Mouse (Mus musculus) cerebral cortex, adult 2 months (tissue): Measurements from ENCODE around the gene Gm3194.

Experiments used
- WGBS: fragments of 180-500 bp; shearing (Covaris S2); methylation state at CpG from one replicate; pipeline ENCODE4 v1.1.7; 2018; 5-methylcytosine and 5-hydroxymethylcytosine counted together

Gm3194 gene

GRCm38 (mm10) chr14:5455367-5455766 lies at the start of gene Gm3194:
TSS of gene Gm3194 (minus strand) at chr14:5455467.
- WGBS, result no CpG with 5 or more reads among the region's 3 CpGs

DNA sequence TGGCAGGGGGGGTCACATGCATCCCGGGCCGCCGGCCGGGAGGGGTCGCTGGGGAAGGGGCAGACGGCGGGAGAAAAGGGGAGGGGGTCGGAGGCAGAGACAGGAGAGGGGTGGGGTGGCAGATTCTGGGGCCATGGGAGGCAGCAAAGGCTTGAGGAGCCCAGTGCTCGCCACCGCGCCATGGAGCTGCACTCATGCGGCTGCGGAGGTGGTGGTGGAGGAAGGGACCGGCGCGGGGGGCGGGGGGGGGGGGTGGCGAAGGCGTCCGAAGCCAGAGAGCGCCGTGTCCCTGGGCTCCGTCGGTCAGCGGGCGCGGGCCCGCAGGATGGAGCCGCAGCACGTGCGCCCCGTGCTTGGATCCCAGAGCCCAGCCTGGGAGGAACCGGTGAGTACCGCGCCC lies 46.1 kb upstream of the Gm3194 start, which contains the start of gene Gm3488:
TSS of gene Gm3488 (plus strand) at position 301 of the 400 bp plus-strand sequence.
- no CpG with 5 or more reads among the region's 35 CpGs for WGBS

DNA sequence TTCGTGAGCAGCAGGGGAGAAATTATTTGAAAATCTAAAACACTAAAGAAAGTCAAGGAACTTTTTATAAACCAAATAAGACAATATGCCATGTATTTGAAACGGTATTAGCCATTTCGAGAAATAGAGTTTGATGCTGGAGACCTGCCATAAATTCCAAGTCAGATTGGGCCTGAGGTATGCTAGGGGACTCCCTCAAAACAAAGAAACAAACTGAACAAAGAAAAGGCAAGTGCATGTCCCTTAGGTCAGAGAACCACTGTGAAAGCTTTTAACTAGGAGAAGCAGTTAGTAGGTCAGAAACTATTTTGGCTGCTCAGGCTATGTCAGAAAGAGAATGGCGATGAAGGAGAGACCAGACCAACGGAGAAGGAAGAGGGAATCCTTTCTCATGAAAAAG lies 28.6 kb upstream of the Gm3194 start, which contains the start of gene Gm3187:
TSS of gene Gm3187 (plus strand) at position 301 of the 400 bp plus-strand sequence.
- WGBS, result 79% methylated on average over 5 of the region's 5 CpGs

DNA sequence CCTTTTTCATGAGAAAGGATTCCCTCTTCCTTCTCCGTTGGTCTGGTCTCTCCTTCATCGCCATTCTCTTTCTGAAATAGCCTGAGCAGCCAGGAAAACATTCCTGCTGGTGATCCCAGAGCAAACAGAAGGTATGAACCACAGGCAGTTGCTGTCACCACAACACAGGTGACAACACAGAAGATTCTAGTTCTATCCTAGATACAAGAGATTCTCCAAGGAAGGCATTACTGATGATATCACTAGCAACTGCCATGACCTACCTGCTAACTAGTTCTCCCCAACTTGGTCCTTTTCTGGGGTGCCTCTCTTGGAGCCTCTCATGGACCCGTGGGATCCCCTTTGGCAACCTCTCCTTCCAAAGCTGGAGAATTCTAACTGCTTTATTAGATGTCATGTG lies 22.5 kb upstream of the Gm3194 start, which contains the start of gene Gm8246:
TSS of gene Gm8246 (minus strand) at position 101 of the 400 bp plus-strand sequence.
- WGBS, result no CpG with 5 or more reads among the region's 3 CpGs

DNA sequence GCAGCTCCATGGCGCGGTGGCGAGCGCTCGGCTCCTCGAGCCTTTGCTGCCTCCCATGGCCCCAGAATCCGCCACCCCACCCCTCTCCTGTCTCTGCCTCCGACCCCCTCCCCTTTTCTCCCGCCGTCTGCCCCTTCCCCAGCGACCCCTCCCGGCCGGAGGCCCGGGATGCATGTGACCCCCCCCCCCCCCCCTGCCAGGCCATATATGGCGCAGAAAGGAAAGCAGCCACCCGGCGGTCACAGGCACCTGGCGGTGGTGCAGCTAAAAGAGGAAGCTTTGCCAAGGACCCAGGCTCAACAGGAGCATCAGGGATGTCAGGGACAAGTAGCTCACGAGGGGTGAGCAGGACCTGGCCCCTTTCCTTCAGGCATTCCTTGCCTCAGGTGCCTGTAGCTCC lies 5.2 kb upstream of the Gm3194 start:
- no CpG with 5 or more reads among the region's 19 CpGs for WGBS

DNA sequence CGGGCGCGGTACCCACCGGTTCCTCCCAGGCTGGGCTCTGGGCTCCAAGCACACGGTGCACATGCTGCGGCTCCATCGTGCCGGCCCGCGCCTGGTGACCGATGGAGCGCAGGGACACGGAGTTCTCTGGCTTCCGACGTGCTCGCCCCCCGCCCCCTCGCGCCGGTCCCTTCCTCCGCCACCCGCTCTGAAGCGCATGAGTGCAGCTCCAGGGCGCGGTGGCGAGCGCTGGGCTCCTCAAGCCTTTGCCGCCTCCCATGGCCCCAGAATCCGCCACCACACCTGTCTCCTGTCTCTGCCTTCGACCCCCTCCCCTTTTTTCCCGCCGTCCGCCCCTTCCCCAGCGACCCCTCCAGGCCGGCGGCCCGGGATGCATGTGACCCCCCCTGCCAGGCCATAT lies 66.3 kb downstream of the Gm3194 start, which contains the start of gene Gm3500:
TSS of gene Gm3500 (minus strand) at position 101 of the 400 bp plus-strand sequence.
- no CpG with 5 or more reads among the region's 37 CpGs for WGBS
